Mouse (Mus musculus): Measurements from ENCODE around the gene 1700102P08Rik. TPM values are rescaled to one million over a fixed set of nuclear protein-coding genes. Genes with fewer than 3 reads are reported as not detected.

The 1700102P08Rik gene
- total and polyA plus RNA-seq, 3 experiments, result 0.21 to 0.26 TPM; not detected in 1

DNA sequence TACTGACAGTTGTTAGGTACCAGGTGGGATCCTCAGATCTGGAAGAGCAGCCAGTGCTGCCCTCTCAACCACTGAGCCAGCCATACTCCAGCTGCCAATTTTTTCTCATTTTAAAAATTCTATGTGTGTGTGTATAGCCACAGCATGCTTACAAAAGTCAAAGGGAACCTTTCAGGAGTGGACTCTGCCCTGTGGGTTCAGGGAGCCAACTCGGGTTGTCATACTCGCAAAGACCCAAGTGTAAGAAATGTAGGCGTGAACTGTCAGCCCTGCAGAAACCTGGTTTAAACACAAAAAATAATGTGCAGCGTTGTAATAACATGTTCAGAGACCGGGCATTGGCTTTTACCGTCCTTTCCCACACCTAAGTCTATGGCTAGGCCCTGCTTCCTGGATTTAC is 1.6 kb downstream of the 1700102P08Rik start:
- peaks cover 22 to 41% of the 10 kb centered on the region in 2 experiments for H3K36me3 ChIP-seq (replicated peaks in 1 of 2; ENCODE audit: control insufficient read depth in 1 of 2, insufficient read depth in 1 of 2, low read length in 1 of 2)
- no peak overlapping the region for H3K4me2 ChIP-seq (ENCODE audit: insufficient read depth, low read depth, poor library complexity, severe bottlenecking)
- H3K4me1 ChIP-seq (ENCODE audit: control insufficient read depth in 1 of 2, insufficient read depth in 2 of 2), result no peaks in the 10 kb centered on the region
- H3K27me3 ChIP-seq (replicated peaks), result no peaks in the 10 kb centered on the region
- TF ChIP-seq NELFE (IDR thresholded peaks at IDR 0.05; ENCODE audit: low read depth, low read length), result no peak
- no peak for TF ChIP-seq POLR2AphosphoS2 (IDR thresholded peaks at IDR 0.05; ENCODE audit: low read depth, low read length)
- TF ChIP-seq MYC (IDR thresholded peaks at IDR 0.05; ENCODE audit: low read depth, low read length), result no peak
- TF ChIP-seq CHD1 (IDR thresholded peaks at IDR 0.05; ENCODE audit: low read depth, low read length), result no peak
- TF ChIP-seq CHD2 (IDR thresholded peaks at IDR 0.05; ENCODE audit: low read length), result no peak
- TF ChIP-seq BHLHE40 (IDR thresholded peaks at IDR 0.05; ENCODE audit: low read depth, low read length), result no peak
- no peak for TF ChIP-seq MAZ (IDR thresholded peaks at IDR 0.05; ENCODE audit: low read depth, low read length)
- no peak for TF ChIP-seq E2F4 (IDR thresholded peaks at IDR 0.05; ENCODE audit: insufficient replicate concordance, low read depth, low read length)
- TF ChIP-seq SMC3 (IDR thresholded peaks at IDR 0.05; ENCODE audit: low read depth, low read length), result no peak
- no peak for TF ChIP-seq MAX (IDR thresholded peaks at IDR 0.05; ENCODE audit: low read length)
- no peak for TF ChIP-seq EP300 (IDR thresholded peaks at IDR 0.05; ENCODE audit: low read length)
- no peak for TF ChIP-seq SIN3A (IDR thresholded peaks at IDR 0.05; ENCODE audit: low read length)
- no peak for TF ChIP-seq JUN (IDR thresholded peaks at IDR 0.05; ENCODE audit: insufficient read depth, low read depth, low read length)
- no peak for TF ChIP-seq PAX5 (IDR thresholded peaks at IDR 0.05; ENCODE audit: low read length)
- in situ Hi-C loops (cut with MboI; ENCODE audit: low pct_ligation_motif_present, low pct_unique_long_range_greater_than_20kb, low sequenced_read_pairs), result no loop called here
- no peak overlapping the region for H3K4me3 ChIP-seq (replicated peaks in 1 of 3; ENCODE audit: low read depth in 2 of 3, low read length in 2 of 3, poor library complexity in 1 of 3)
- H3K79me2 ChIP-seq (replicated peaks; ENCODE audit: control insufficient read depth, extremely low read depth, insufficient read depth, poor library complexity, severe bottlenecking), result no peaks in the 10 kb centered on the region
- DNase-seq (ENCODE audit: extremely low read depth), result no peak
- H3K9ac ChIP-seq (ENCODE audit: insufficient read depth, low read depth), result no peak overlapping the region
- dilution Hi-C loops (cut with MboI; ENCODE audit: extremely low pct_ligation_motif_present, extremely low pct_unique_long_range_greater_than_20kb, low sequenced_read_pairs), result no loop called here
- H3K9me3 ChIP-seq (replicated peaks; ENCODE audit: low read length), result no peaks in the 10 kb centered on the region
- H3K27ac ChIP-seq (ENCODE audit: insufficient read depth, low read depth), result no peak overlapping the region

DNA sequence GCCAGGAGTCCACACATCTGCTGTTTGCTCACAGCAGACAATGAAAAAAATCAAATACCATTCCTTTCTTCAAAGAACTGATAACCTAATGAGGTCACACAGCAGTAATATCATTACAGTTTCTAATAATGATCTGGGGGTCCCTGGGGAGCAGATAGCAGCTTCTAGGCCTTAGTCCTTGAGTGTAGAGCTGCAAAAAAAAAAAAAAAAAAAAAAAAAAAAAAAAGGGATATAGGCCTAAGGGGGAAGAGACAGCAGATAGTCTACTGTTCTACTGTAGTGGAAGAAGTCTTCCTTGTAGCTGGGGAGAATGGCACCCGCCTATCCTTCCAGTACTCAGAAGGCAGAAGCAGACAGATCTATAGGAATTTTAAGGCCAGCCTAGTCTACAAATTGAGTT is 2.8 kb downstream of the 1700102P08Rik start:
- H3K4me1 ChIP-seq (ENCODE audit: control insufficient read depth in 1 of 2, insufficient read depth in 2 of 2), result no peaks in the 10 kb centered on the region
- TF ChIP-seq ZNF384 (IDR thresholded peaks at IDR 0.05; ENCODE audit: low read depth, low read length) (peak; percentile 65), CHD2 (IDR thresholded peaks at IDR 0.05; ENCODE audit: low read length) (no peak)
- no peaks in the 10 kb centered on the region for H3K79me2 ChIP-seq (replicated peaks; ENCODE audit: control insufficient read depth, extremely low read depth, insufficient read depth, poor library complexity, severe bottlenecking)
- no peaks in the 10 kb centered on the region for H3K27me3 ChIP-seq (replicated peaks)
- dilution Hi-C loops (cut with MboI; ENCODE audit: extremely low pct_ligation_motif_present, extremely low pct_unique_long_range_greater_than_20kb, low sequenced_read_pairs), result no loop called here
- H3K9me3 ChIP-seq (replicated peaks; ENCODE audit: low read length), result no peaks in the 10 kb centered on the region
- H3K36me3 ChIP-seq (replicated peaks in 1 of 2; ENCODE audit: control insufficient read depth in 1 of 2, insufficient read depth in 1 of 2, low read length in 1 of 2), result peaks cover 15 to 31% of the 10 kb centered on the region in 2 experiments
- H3K9ac ChIP-seq (ENCODE audit: insufficient read depth, low read depth), result no peak overlapping the region
- no peak overlapping the region for H3K27ac ChIP-seq (ENCODE audit: insufficient read depth, low read depth)
- in situ Hi-C loops (cut with MboI; ENCODE audit: low pct_ligation_motif_present, low pct_unique_long_range_greater_than_20kb, low sequenced_read_pairs), result no loop called here
- H3K4me3 ChIP-seq (replicated peaks in 1 of 3; ENCODE audit: low read depth in 2 of 3, low read length in 2 of 3, poor library complexity in 1 of 3), result no peak overlapping the region
- no peak overlapping the region for H3K4me2 ChIP-seq (ENCODE audit: insufficient read depth, low read depth, poor library complexity, severe bottlenecking)
- DNase-seq (ENCODE audit: extremely low read depth), result no peak

DNA sequence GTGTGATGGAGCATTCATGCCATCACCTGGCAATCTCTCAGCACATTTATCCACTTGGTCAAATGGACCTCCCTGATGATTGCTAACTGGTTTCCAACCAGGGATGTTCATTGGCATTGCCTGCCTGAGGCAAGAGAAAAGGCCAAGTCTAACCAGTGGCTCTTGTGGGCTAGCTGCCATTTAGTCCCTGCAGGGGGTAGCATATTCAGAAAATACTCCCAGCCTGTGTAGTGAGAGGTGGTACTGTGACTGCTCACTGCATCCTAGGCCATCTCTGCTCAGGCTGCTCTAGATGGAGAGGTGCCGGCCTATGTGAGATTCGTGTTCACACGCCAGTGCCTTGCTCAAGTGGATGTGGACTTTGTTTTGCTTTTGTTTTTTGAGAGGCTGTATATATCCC is 5.7 kb downstream of the 1700102P08Rik start:
- peaks cover 0 to 3% of the 10 kb centered on the region in 2 experiments for H3K36me3 ChIP-seq (replicated peaks in 1 of 2; ENCODE audit: control insufficient read depth in 1 of 2, insufficient read depth in 1 of 2, low read length in 1 of 2)
- no peak overlapping the region for H3K4me2 ChIP-seq (ENCODE audit: insufficient read depth, low read depth, poor library complexity, severe bottlenecking)
- no peak overlapping the region for H3K27ac ChIP-seq (ENCODE audit: insufficient read depth, low read depth)
- H3K9ac ChIP-seq (ENCODE audit: insufficient read depth, low read depth), result no peak overlapping the region
- in situ Hi-C loops (cut with MboI; ENCODE audit: low pct_ligation_motif_present, low pct_unique_long_range_greater_than_20kb, low sequenced_read_pairs) (no loop called here), dilution Hi-C loops (cut with MboI; ENCODE audit: extremely low pct_ligation_motif_present, extremely low pct_unique_long_range_greater_than_20kb, low sequenced_read_pairs) (no loop called here)
- H3K79me2 ChIP-seq (replicated peaks; ENCODE audit: control insufficient read depth, extremely low read depth, insufficient read depth, poor library complexity, severe bottlenecking), result no peaks in the 10 kb centered on the region
- no peak overlapping the region for H3K4me3 ChIP-seq (replicated peaks in 1 of 3; ENCODE audit: low read depth in 2 of 3, low read length in 2 of 3, poor library complexity in 1 of 3)
- no peaks in the 10 kb centered on the region for H3K27me3 ChIP-seq (replicated peaks)
- DNase-seq (ENCODE audit: extremely low read depth), result no peak
- H3K9me3 ChIP-seq (replicated peaks; ENCODE audit: low read length), result no peaks in the 10 kb centered on the region
- no peaks in the 10 kb centered on the region for H3K4me1 ChIP-seq (ENCODE audit: control insufficient read depth in 1 of 2, insufficient read depth in 2 of 2)
- TF ChIP-seq CHD1 (IDR thresholded peaks at IDR 0.05; ENCODE audit: low read depth, low read length) (no peak), IRF4 (IDR thresholded peaks at IDR 0.05; ENCODE audit: low read depth, low read length) (no peak), GABPA (IDR thresholded peaks at IDR 0.05; ENCODE audit: insufficient replicate concordance, low read depth, low read length) (no peak), SIN3A (IDR thresholded peaks at IDR 0.05; ENCODE audit: low read length) (no peak), CHD2 (IDR thresholded peaks at IDR 0.05; ENCODE audit: low read length) (no peak), BHLHE40 (IDR thresholded peaks at IDR 0.05; ENCODE audit: low read depth, low read length) (no peak), TBP (conservative IDR thresholded peaks at IDR 0.05; ENCODE audit: low read depth, low read length) (no peak), RAD21 (IDR thresholded peaks at IDR 0.05; ENCODE audit: low read depth, low read length) (no peak), NRF1 (IDR thresholded peaks at IDR 0.05; ENCODE audit: low read depth, low read length) (no peak), ETS1 (conservative IDR thresholded peaks at IDR 0.05; ENCODE audit: low read depth, low read length) (no peak), JUN (IDR thresholded peaks at IDR 0.05; ENCODE audit: insufficient read depth, low read depth, low read length) (no peak), JUND (conservative IDR thresholded peaks at IDR 0.05; ENCODE audit: low read depth, low read length) (no peak), POLR2A (IDR thresholded peaks at IDR 0.05; ENCODE audit: low read depth, low read length) (no peak), SMC3 (IDR thresholded peaks at IDR 0.05; ENCODE audit: low read depth, low read length) (no peak), ZKSCAN1 (IDR thresholded peaks at IDR 0.05; ENCODE audit: borderline replicate concordance, low read depth, low read length) (no peak), MAZ (IDR thresholded peaks at IDR 0.05; ENCODE audit: low read depth, low read length) (no peak), KAT2A (IDR thresholded peaks at IDR 0.05; ENCODE audit: insufficient replicate concordance, low read length) (no peak), UBTF (IDR thresholded peaks at IDR 0.05; ENCODE audit: low read depth, low read length) (no peak)
